Mouse (Mus musculus): ENCODE measurements around the gene Fahd1. TPM values are rescaled to one million over a fixed set of nuclear protein-coding genes. Genes with fewer than 3 reads are reported as not detected.

Fahd1 gene
- polyA plus RNA-seq, 1 experiment from 2014 or later = 52.1 TPM

DNA sequence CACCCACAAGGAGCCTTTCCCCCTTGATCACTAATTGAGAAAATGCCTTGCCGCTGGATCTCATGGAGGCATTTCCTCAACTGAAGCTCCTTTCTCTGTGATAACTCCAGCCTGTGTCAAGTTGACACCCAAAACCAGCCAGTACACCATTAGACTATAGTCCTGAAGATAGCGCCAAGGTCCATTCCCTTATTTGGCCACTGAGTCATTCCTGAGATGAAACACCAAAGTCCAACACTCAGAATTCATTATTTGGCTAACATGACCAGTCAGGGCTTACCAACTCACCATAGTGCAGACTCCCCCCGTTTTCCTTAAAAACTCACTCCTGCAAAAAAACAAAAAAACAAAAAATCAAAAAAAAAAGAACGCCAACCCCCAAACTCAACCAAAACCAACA is 50.7 kb downstream of the Fahd1 start:
- no peak overlapping the region for H3K9ac ChIP-seq (replicated peaks; ENCODE audit: low read length)
- no peaks in the 10 kb centered on the region for H3K9me3 ChIP-seq (ENCODE audit: low read length)
- H3K4me2 ChIP-seq (replicated peaks; ENCODE audit: low read depth, low read length) = no peak overlapping the region
- H3K4me1 ChIP-seq (ENCODE audit: insufficient read depth, low read length) = peaks cover 5% of the 10 kb centered on the region; the same call in 1 of the 2 replicates
- no peak overlapping the region for H3K4me3 ChIP-seq (ENCODE audit: low read length)
- no peak for ATAC-seq (ENCODE audit: low FRiP score, low TSS enrichment)
- no peaks in the 10 kb centered on the region for H3K36me3 ChIP-seq (ENCODE audit: insufficient read depth, low read length)
- 92% methylated on average over 4 of the region's 4 CpGs for WGBS
- H3K27ac ChIP-seq (ENCODE audit: low read length) = no peak overlapping the region
- H3K27me3 ChIP-seq (ENCODE audit: insufficient read depth, low read length) = peaks cover under 1% of the 10 kb centered on the region; the same call in 1 of the 2 replicates

Other genes with a start within 250 kb of the Fahd1 start
- gene Tsc2, start 217.7 kb downstream of the Fahd1 start, polyA plus RNA-seq (2015; fragmentation: Nextera tagmentation; extraction: Ambion mirVana) = 72.8 and 77.0 TPM in 2 replicates
- 23.1 TPM in 2 replicates for gene Nthl1, start 217.7 kb downstream of the Fahd1 start, polyA plus RNA-seq (2015; fragmentation: Nextera tagmentation; extraction: Ambion mirVana)
- gene Slc9a3r2, start 200.0 kb downstream of the Fahd1 start, polyA plus RNA-seq (2015; fragmentation: Nextera tagmentation; extraction: Ambion mirVana) = 116 and 120 TPM in 2 replicates
- 0.37 TPM in 1 of 2 replicates, not detected in the other for gene Npw, start 191.9 kb downstream of the Fahd1 start, polyA plus RNA-seq (2015; fragmentation: Nextera tagmentation; extraction: Ambion mirVana)
- gene Zfp598, start 180.7 kb downstream of the Fahd1 start, polyA plus RNA-seq (2015; fragmentation: Nextera tagmentation; extraction: Ambion mirVana) = 19.7 and 22.7 TPM in 2 replicates
- 2.3 and 2.9 TPM in 2 replicates for gene Syngr3, start 160.4 kb downstream of the Fahd1 start, polyA plus RNA-seq (2015; fragmentation: Nextera tagmentation; extraction: Ambion mirVana)
- gene Gfer, start 154.2 kb downstream of the Fahd1 start, polyA plus RNA-seq (2015; fragmentation: Nextera tagmentation; extraction: Ambion mirVana) = 44.4 and 45.3 TPM in 2 replicates
- gene Noxo1, start 154.1 kb downstream of the Fahd1 start, polyA plus RNA-seq (2015; fragmentation: Nextera tagmentation; extraction: Ambion mirVana) = 1.9 and 2.7 TPM in 2 replicates
- 92.1 and 107 TPM in 2 replicates for gene Tbl3, start 142.7 kb downstream of the Fahd1 start, polyA plus RNA-seq (2015; fragmentation: Nextera tagmentation; extraction: Ambion mirVana)
- 0.26 TPM in 1 of 2 replicates, not detected in the other for gene Rnf151, start 132.3 kb downstream of the Fahd1 start, polyA plus RNA-seq (2015; fragmentation: Nextera tagmentation; extraction: Ambion mirVana)
- gene Rps2, start 132.2 kb downstream of the Fahd1 start, polyA plus RNA-seq (2015; fragmentation: Nextera tagmentation; extraction: Ambion mirVana) = 1,489 and 1,547 TPM in 2 replicates
- gene Ndufb10, start 125.9 kb downstream of the Fahd1 start, polyA plus RNA-seq (2015; fragmentation: Nextera tagmentation; extraction: Ambion mirVana) = 258 and 262 TPM in 2 replicates
- gene Rpl3l, start 122.5 kb downstream of the Fahd1 start, polyA plus RNA-seq (2015; fragmentation: Nextera tagmentation; extraction: Ambion mirVana) = 0.15 TPM in 1 of 2 replicates, not detected in the other
- 33.3 and 33.8 TPM in 2 replicates for gene Msrb1, start 113.7 kb downstream of the Fahd1 start, polyA plus RNA-seq (2015; fragmentation: Nextera tagmentation; extraction: Ambion mirVana)
- 23.0 and 27.6 TPM in 2 replicates for gene Hs3st6, start 97.4 kb downstream of the Fahd1 start, polyA plus RNA-seq (2015; fragmentation: Nextera tagmentation; extraction: Ambion mirVana)
- 0.11 TPM in 1 of 2 replicates, not detected in the other for gene Meiob, start 46.1 kb downstream of the Fahd1 start, polyA plus RNA-seq (2015; fragmentation: Nextera tagmentation; extraction: Ambion mirVana)
- 63.4 and 75.6 TPM in 2 replicates for gene Hagh, start 10.2 kb downstream of the Fahd1 start, polyA plus RNA-seq (2015; fragmentation: Nextera tagmentation; extraction: Ambion mirVana)
- gene Igfals, start 15.6 kb upstream of the Fahd1 start, polyA plus RNA-seq (2015; fragmentation: Nextera tagmentation; extraction: Ambion mirVana) = 3.0 and 3.1 TPM in 2 replicates
- gene Nubp2, start 36.0 kb upstream of the Fahd1 start, polyA plus RNA-seq (2015; fragmentation: Nextera tagmentation; extraction: Ambion mirVana) = 63.3 and 67.1 TPM in 2 replicates
- gene Spsb3, start 36.3 kb upstream of the Fahd1 start, polyA plus RNA-seq (2015; fragmentation: Nextera tagmentation; extraction: Ambion mirVana) = 46.2 and 50.4 TPM in 2 replicates
- 36.5 and 38.5 TPM in 2 replicates for gene Eme2, start 44.7 kb upstream of the Fahd1 start, polyA plus RNA-seq (2015; fragmentation: Nextera tagmentation; extraction: Ambion mirVana)
- gene Mrps34, start 44.8 kb upstream of the Fahd1 start, polyA plus RNA-seq (2015; fragmentation: Nextera tagmentation; extraction: Ambion mirVana) = 102 TPM in 2 replicates
- 78.1 and 86.1 TPM in 2 replicates for gene Nme3, start 46.1 kb upstream of the Fahd1 start, polyA plus RNA-seq (2015; fragmentation: Nextera tagmentation; extraction: Ambion mirVana)
- gene Mapk8ip3, start 86.6 kb upstream of the Fahd1 start, polyA plus RNA-seq (2015; fragmentation: Nextera tagmentation; extraction: Ambion mirVana) = 30.1 and 33.6 TPM in 2 replicates
- 197 and 218 TPM in 2 replicates for gene Jpt2, start 110.3 kb upstream of the Fahd1 start, polyA plus RNA-seq (2015; fragmentation: Nextera tagmentation; extraction: Ambion mirVana)
- gene Cramp1l, start 165.4 kb upstream of the Fahd1 start, polyA plus RNA-seq (2015; fragmentation: Nextera tagmentation; extraction: Ambion mirVana) = 5.4 and 6.6 TPM in 2 replicates
- gene Ift140, start 165.7 kb upstream of the Fahd1 start, polyA plus RNA-seq (2015; fragmentation: Nextera tagmentation; extraction: Ambion mirVana) = 24.9 and 25.5 TPM in 2 replicates
- gene Tmem204, start 233.2 kb upstream of the Fahd1 start, polyA plus RNA-seq (2015; fragmentation: Nextera tagmentation; extraction: Ambion mirVana) = 34.4 and 44.7 TPM in 2 replicates

Data from kidney, embryonic 16.5 days (tissue).